Mouse (Mus musculus) liver, adult 2 months (tissue): ENCODE results near the gene Mfsd13b. TPM values are rescaled to one million over a fixed set of nuclear protein-coding genes. Genes with fewer than 3 reads are reported as not detected.

Experiments used
- DNase-seq: peaks from one replicate; pipeline ENCODE4 v3.0.0-alpha.2; 2011; ENCODE audit warnings: low read depth, low spot score; ENCODE audit errors: extremely low read depth
- H3K27ac ChIP-seq: fragments of 200-500 bp; replicated peaks from 2 replicates; pipeline ENCODE4 v1.5.1; 2012; ENCODE audit warnings: low read depth, mild to moderate bottlenecking, control low read depth, inconsistent platforms, low read length; ENCODE audit not compliant: insufficient read depth
- H3K27me3 ChIP-seq: fragments of 200-500 bp; 2 replicates; pipeline ENCODE4 v1.6.1; 2012; ENCODE audit warnings: mild to moderate bottlenecking, moderate library complexity, low read length, inconsistent platforms; ENCODE audit not compliant: control insufficient read depth, insufficient read depth
- H3K36me3 ChIP-seq: fragments of 200-500 bp; 2 replicates; pipeline ENCODE4 v1.6.1; 2012; ENCODE audit warnings: low read length, inconsistent platforms; ENCODE audit not compliant: control insufficient read depth, insufficient read depth
- H3K4me1 ChIP-seq: fragments of 200-500 bp; 2 replicates; pipeline ENCODE4 v1.6.1; 2011; ENCODE audit warnings: low read length; ENCODE audit not compliant: control insufficient read depth, insufficient read depth
- H3K4me3 ChIP-seq: fragments of 200-500 bp; 2 replicates; pipeline ENCODE4 v1.5.1; 2011; ENCODE audit warnings: low read depth, mild to moderate bottlenecking, control low read depth, low read length, moderate library complexity; ENCODE audit not compliant: insufficient read depth
- H3K79me2 ChIP-seq: fragments of 200-500 bp; 2 replicates; pipeline ENCODE4 v1.6.1; 2012; ENCODE audit warnings: inconsistent platforms, mild to moderate bottlenecking, low read length, moderate library complexity; ENCODE audit not compliant: control insufficient read depth, insufficient read depth
- H3K9ac ChIP-seq: fragments of 200-500 bp; 2 replicates; pipeline ENCODE4 v1.6.1; 2012; ENCODE audit warnings: low read depth, mild to moderate bottlenecking, control low read depth, inconsistent platforms, low read length
- CTCF ChIP-seq: fragments of 200-500 bp; IDR thresholded peaks from 2 replicates; pipeline ENCODE4 v1.5.1; 2011; ENCODE audit warnings: low read depth, low read length, control low read depth
- POLR2A ChIP-seq: fragments of 200-500 bp; IDR thresholded peaks from 2 replicates; pipeline ENCODE4 v1.6.1; 2011; ENCODE audit warnings: low read length, control low read depth; ENCODE audit not compliant: insufficient read depth; ENCODE audit errors: extremely low read depth
- WGBS: fragments of 180-500 bp; shearing (Covaris S2); methylation state at CpG from one replicate; pipeline ENCODE4 v1.1.7; 2018; 5-methylcytosine and 5-hydroxymethylcytosine counted together
- polyA plus RNA-seq: library from polyadenylated mRNA; depleted of rRNA; stranded (reverse); fragments of >200 nt; gene quantifications from 2 replicates; pipeline ENCODE4 v1.2.3, GENCODE M21; 2012; rRNA removed
- total RNA-seq: library from RNA; depleted of rRNA; stranded (reverse); fragments of >200 nt; gene quantifications from 2 replicates; pipeline ENCODE4 v1.2.3, GENCODE M21; 2014; rRNA removed

The Mfsd13b gene
- total RNA-seq, result not detected in 2 replicates
- not detected in 2 replicates for polyA plus RNA-seq

GRCm38 (mm10) chr7:120982200-120982841 lies at the start of gene Mfsd13b, which contains the start of gene Cdr2:
Gene Mfsd13b, plus strand, starts transcription at chr7:120982509.
Gene Cdr2, minus strand, starts transcription at chr7:120982312.
- under 1% methylated on average over 46 of the region's 46 CpGs for WGBS

GRCm38 (mm10) chr7:120933110-120933509 lies 49.2 kb upstream of the Mfsd13b start:
- no peaks in the 10 kb centered on the region for H3K4me1 ChIP-seq
- no peak for TF ChIP-seq POLR2A
- TF ChIP-seq CTCF, result no peak
- H3K36me3 ChIP-seq, result peaks cover 51% of the 10 kb centered on the region
- H3K27me3 ChIP-seq, result no peaks in the 10 kb centered on the region
- H3K4me3 ChIP-seq, result no peak overlapping the region
- H3K27ac ChIP-seq, result no peak overlapping the region
- no peak for DNase-seq
- no peak overlapping the region for H3K9ac ChIP-seq
- H3K79me2 ChIP-seq, result no peaks in the 10 kb centered on the region
- 90% methylated on average over 7 of the region's 7 CpGs for WGBS

More at GRCm38 (mm10) chr7:120982200-120982841, at the start of gene Mfsd13b, which contains the start of gene Cdr2:
- Histone ChIP-seq H3K4me1 (peaks cover 3% of the 10 kb centered on the region; the same call in 1 of the 2 replicates), H3K79me2 (no peaks in the 10 kb centered on the region), H3K4me3 (peak within 1 kb of the TSS; percentile 65), H3K9ac (peak within 1 kb of the TSS; percentile 37), H3K36me3 (no peaks in the 10 kb centered on the region), H3K27me3 (0 out of 2 replicates have a peak, but pooled peaks cover 3% of the 10 kb centered on the region), H3K27ac (no peak within 1 kb of the TSS)
- DNase-seq, result peak; percentile 77
- TF ChIP-seq CTCF (no peak), POLR2A (0 out of 2 replicates have a peak, but pooled peaks have one; percentile 22)

- H3K4me1 ChIP-seq, result no peaks in the 10 kb centered on the region
- peaks cover 48% of the 10 kb centered on the region for H3K36me3 ChIP-seq
- H3K79me2 ChIP-seq, result no peaks in the 10 kb centered on the region
- WGBS, result 82% methylated on average over 5 of the region's 5 CpGs
- H3K4me3 ChIP-seq, result no peak overlapping the region
- DNase-seq, result no peak
- TF ChIP-seq POLR2A (no peak), CTCF (no peak)
- no peaks in the 10 kb centered on the region for H3K27me3 ChIP-seq
- no peak overlapping the region for H3K27ac ChIP-seq
- H3K9ac ChIP-seq, result no peak overlapping the region
These were observed 48.6 kb upstream of the Mfsd13b start for GRCm38 (mm10) chr7:120933680-120934195.

- H3K36me3 ChIP-seq, result peaks cover 42% of the 10 kb centered on the region
- WGBS, result 52% methylated on average over 5 of the region's 5 CpGs
- no peaks in the 10 kb centered on the region for H3K4me1 ChIP-seq
- peak; percentile 39 for DNase-seq
- no peak overlapping the region for H3K9ac ChIP-seq
- no peaks in the 10 kb centered on the region for H3K27me3 ChIP-seq
- no peaks in the 10 kb centered on the region for H3K79me2 ChIP-seq
- H3K27ac ChIP-seq, result no peak overlapping the region
- TF ChIP-seq POLR2A, result no peak
- TF ChIP-seq CTCF, result peak; percentile 78
- no peak overlapping the region for H3K4me3 ChIP-seq
These were observed 47.6 kb upstream of the Mfsd13b start for GRCm38 (mm10) chr7:120934716-120935115.

- H3K79me2 ChIP-seq, result no peaks in the 10 kb centered on the region
- H3K4me3 ChIP-seq, result no peak overlapping the region
- H3K9ac ChIP-seq, result no peak overlapping the region
- H3K27me3 ChIP-seq, result no peaks in the 10 kb centered on the region
- 91% methylated on average over 4 of the region's 4 CpGs for WGBS
- TF ChIP-seq CTCF (no peak), POLR2A (no peak)
- H3K27ac ChIP-seq, result no peak overlapping the region
- H3K36me3 ChIP-seq, result peaks cover 40% of the 10 kb centered on the region
- DNase-seq, result no peak
- H3K4me1 ChIP-seq, result no peaks in the 10 kb centered on the region
These were observed 45.8 kb upstream of the Mfsd13b start for GRCm38 (mm10) chr7:120936522-120936921.

- Histone ChIP-seq H3K4me3 (no peak overlapping the region), H3K9ac (no peak overlapping the region), H3K4me1 (no peaks in the 10 kb centered on the region), H3K27me3 (no peaks in the 10 kb centered on the region), H3K27ac (no peak overlapping the region), H3K36me3 (peaks cover 49% of the 10 kb centered on the region), H3K79me2 (no peaks in the 10 kb centered on the region)
- WGBS, result 79% methylated on average over 9 of the region's 9 CpGs
- TF ChIP-seq CTCF (no peak), POLR2A (no peak)
- DNase-seq, result no peak
These were observed 44.1 kb upstream of the Mfsd13b start for GRCm38 (mm10) chr7:120938206-120938605.
